Mouse (Mus musculus) liver, adult (tissue): ENCODE data around the gene Taok3.

ENCODE experiments used
- GATA4 ChIP-seq: IDR thresholded peaks from 2 replicates; pipeline ENCODE4 v1.6.1; 2014; ENCODE audit warnings: mild to moderate bottlenecking, low read length; ENCODE audit not compliant: insufficient replicate concordance

Gene Taok3

DNA sequence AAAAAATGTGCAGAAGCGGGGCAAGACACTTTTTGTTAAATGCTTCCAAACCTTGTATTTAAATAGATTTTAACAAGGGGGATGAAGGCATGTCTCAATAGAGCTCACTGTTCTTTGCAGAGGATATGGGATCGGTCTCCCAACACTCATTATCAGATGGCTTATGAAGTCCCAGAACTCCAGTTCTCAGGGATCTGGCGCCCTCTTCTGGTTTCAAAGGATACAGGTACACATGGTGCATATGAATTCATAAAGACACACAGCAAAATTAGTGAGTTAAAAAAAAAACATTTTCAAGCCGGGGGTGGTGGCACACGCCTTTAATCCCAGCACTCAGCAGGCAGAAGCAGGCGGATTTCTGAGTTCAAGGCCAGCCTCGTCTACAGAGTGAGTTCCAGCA lies 6.6 kb upstream of the Taok3 start:
- TF ChIP-seq GATA4 = no peak

DNA sequence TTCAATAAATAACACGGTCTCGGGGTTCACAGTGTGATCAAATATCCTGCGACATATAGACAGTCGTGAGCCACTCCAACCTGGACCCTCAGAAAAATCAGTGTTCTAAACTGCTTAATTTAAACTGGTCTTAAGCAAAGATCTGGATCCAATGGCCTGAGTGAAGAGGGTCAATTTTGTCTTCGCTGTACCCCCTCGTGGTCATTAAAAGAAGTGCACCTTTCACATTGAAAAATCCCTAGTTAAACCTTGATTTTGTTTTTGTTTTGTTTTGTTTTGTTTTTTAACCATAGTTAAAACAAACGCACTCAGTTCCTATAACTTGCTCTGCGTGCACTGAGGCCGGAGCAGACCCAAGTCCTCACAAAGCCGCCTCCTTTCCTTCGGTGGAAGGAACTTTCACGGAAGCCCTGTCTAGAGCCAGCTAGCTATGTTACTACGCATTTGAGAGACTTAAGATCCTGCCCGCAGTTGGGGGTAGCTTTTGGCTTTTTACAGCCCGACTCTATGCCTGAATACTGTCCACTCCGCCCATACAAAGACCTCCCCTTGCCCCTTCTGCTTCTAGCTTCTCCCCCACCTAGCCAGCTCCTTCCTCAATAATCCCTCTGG lies 5.2 kb upstream of the Taok3 start:
- no peak for TF ChIP-seq GATA4

DNA sequence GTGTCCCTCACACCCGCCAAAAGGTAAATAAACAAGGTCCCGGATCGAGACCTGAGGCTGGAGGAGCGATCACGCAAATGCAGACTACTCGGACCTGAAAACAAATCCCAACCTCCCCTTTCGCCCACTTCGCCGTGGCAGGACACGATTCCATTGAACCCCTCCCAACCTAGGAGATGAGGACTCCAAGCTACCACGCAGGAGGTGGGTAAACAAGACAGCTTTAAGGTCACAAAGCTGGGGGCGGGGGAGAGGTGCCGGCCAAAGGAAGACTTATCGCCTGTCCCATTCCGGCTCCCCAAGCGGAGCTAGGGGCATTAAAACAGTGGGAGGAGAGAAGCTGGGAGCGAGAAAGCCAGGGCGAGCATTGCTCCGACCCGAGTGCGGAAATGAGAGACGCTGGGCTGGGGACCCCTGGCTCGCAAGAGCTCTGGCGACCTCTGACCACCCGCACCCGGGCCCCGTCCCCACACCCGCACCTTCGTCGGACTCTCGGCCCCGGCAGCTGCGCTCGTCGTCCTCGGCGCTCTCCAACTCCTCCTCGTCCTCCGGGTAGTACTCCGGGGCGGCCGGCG lies 4.6 kb upstream of the Taok3 start:
- no peak for TF ChIP-seq GATA4

DNA sequence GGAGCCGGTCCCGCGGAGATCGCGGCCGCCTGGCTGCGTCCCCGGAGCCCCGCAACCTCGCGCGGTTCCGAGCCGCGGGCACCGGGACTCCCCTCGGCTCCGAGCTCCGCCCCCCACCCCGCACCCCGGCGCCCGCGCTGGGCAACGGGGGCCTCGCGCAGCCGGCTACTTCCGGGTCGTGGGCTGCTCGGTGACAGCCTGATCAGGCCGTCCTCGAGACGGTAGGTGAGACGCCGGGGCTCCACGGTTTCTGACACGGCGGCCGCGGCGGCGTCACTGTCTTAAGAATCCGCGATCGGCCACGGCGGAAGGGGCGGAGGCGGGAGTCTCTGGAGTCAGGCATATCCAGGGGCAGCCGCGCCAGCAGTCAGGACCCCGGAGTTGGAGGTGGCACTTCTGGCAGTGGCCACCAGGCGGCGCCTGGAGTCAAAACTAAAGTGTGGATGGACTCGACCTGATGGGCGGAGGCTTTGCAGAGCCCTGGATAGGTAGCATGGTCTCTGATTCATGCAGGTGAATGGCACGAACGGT lies 4.0 kb upstream of the Taok3 start, which contains the start of gene Suds3:
Gene Suds3 (minus strand): TSS at position 278 of the 531 bp plus-strand sequence.
- TF ChIP-seq GATA4 = no peak; the same call in 1 of the 2 replicates

DNA sequence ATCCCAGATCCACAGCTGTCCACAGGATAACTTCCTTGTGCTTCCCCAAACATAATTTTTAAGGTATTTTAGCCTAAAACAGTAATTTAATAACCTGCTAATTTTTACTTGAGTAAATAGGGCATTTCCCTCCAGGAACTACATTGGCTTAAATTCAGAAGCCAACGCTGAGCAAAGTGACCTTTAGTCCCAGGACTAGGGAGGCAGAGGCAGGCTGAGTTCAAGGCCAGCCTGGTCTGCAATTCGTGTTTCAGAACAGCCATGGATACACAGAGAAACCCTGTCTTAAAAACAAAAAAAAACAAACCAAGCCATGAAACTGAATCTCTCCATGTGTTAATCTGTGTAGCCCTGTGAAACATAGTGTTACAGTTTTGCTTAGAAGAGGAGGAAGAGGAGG lies 3.3 kb upstream of the Taok3 start:
- no peak for TF ChIP-seq GATA4

DNA sequence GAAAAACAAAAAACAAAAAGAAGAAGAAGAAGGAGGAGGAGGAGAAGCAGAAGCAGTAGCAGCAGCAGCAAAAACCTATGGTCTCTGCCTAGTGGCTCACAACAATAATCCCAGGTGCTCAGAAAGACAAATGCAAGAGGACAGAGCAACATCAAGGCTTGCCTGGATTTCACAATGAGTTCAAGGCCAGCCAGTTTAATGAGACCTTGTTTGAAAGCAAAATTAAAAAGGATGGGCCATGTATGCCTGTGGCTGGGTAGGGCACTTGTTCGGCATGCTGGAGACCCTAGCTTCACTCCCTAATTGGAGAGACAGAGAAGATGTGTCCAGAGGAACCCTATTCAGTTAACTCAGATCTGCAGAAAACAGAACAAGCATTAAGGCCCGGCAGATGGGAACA lies 2.7 kb upstream of the Taok3 start:
- no peak for TF ChIP-seq GATA4

DNA sequence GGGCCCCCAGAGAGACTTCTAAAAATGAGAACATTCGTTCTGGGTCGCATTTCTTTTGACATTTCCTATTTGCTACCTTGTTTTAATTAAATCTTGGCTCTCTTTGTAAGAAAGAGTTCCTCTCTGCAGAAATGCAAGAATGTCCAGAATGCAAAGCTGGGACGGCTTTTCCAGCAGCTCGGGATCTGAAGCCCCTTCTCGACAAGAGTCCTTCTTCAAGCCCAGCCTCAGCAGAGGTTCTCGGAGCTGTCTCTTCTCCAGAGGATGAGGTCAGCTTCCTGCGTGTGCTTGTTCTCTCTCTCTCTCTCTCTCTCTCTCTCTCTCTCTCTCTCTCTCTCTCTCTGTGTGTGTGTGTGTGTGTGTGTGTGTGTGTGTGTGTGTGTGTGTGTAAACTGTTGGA lies 2.2 kb upstream of the Taok3 start:
- TF ChIP-seq GATA4 = no peak

DNA sequence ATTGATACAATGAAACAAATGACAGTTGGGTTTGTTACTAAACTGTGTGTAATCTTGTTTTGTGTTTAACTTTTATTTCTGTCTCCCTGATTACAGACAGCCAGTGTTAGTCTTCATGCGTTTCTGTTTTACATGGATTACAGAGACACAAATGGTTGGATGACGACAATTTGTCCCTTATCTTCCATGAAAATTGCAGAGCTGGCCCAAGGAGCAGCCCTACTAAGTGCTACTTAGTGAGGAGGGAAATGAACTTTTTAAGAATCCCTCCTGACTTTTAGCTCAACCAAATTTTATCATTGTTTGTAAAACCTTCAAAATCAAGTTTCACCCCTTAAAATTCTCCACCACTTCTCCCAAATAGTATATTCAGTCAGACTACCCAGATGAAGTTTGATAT lies 1.7 kb upstream of the Taok3 start:
- no peak for TF ChIP-seq GATA4

DNA sequence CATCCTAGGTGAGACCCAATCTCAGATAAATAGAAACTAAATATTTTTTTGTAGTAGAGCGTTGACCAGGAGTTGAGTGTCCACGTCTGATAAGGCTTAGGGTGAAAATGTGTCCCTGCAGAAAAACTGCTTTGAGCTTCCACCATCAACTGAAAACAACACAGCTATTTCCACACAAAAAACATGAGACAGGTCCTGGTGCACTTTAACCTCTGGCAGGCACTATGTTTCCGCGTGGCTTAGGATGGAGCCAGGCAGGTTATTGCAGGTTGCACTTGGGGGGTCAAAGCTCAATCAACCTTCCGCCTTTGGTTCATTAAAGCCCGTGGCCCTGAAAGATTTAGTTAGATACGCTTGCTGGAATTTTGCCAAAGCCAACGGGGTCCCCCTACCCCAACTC lies 1.1 kb upstream of the Taok3 start:
- peak; percentile 77; the same call in 1 of the 2 replicates for TF ChIP-seq GATA4

DNA sequence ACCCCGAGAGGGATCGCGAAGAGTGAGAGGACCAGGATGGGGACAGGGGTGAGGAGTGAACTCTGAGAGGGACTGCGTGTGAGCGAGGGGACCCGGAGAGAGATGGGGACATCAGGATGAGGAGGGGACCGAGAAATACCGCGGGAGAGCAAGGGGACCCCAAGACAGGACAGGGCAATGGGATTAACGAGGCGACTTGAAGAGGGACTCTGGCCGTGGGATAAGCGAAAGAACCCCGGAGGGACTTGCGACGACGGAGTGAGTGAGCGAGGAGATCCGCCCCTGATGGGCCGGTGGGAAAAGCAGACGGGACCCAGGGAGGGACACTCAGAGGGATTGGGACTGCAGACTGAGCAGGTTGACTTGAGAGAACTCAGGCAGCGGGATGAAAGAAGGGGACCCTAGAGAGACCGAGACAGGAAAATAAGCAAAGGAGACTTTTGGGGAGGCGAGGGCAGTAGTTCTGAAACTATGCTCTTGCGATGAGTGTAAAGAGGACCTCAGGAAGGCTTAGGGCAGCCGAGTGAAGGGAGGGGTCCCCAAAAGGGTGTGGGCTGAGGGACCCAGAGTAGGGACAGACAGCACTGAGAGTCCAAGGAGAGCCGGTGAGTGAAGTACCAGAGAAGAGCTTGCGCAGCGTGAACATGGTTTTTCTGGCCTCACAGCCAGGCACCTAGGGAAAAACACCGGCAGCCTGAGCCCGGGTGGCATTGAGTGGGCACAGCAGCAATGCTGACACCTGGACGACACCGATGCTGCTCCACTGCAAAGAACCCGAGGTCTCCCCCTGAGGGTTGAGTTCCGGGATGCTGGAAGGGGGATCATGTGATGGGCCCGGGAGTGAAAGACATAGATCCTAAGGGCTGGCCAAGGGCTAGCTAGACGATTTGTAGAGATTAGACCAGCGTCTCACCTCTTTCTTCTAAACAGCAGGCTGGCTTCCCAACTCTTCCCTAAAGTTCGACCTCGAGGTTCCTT lies 849 bp downstream of the Taok3 start:
- TF ChIP-seq GATA4 = no peak

DNA sequence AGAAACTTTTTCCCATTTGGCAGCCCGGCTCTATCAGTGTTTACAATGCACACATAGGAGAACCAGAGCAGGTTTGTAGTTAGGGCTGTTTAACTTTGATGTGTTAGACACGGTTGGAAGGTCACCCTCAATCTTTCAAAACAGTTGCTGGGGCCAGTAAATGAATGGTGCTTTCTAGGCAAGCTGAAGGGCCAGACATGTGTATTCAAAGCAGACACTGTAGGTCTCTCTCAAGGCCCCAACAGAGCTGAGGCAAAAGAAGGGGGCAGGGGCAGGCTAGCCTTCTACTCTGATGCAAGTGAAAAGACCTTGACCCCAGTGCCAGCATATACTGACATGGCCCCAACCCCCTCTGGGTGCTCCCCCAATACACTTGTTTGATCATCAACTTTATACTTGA lies 1.7 kb downstream of the Taok3 start:
- TF ChIP-seq GATA4 = no peak

DNA sequence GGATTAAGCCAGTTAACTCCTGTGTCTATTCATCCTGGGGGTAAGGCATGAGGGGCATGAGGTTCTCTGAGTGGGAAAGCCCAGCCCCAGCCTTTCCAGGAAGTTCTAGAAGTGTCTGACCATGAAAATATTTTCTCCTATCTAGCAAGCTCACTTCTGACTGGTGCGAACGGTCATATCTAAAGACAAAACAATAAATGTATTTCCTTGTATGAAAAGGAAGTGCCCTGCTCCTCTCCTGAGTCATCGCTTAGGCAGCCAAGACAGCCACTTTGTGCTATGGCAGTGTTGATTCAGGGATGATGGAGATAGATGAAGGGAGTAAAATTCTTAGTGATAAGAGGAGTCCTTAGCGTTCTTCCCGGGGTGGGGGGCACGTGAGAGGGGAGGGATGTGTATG lies 3.2 kb downstream of the Taok3 start:
- TF ChIP-seq GATA4 = peak; percentile 48; the same call in 1 of the 2 replicates

DNA sequence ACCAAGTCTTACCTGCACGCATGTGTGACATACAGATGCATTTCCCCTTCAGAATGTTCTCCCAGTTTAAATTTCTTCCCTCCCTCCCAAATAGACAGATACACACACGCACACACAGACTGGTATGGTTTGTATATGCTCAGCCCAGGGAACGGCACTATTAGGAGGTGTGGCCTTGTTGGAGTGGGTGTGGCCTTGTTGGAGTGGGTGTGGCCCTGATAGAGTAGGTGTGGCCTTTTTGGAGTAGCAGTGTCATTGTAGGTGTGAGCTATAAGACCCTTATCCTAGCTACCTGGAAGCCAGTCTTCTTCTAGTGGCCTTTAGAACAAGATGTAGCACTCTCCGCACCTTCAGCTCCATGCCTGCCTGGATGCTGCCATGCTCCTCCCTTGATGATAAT lies 3.9 kb downstream of the Taok3 start:
- no peak for TF ChIP-seq GATA4

DNA sequence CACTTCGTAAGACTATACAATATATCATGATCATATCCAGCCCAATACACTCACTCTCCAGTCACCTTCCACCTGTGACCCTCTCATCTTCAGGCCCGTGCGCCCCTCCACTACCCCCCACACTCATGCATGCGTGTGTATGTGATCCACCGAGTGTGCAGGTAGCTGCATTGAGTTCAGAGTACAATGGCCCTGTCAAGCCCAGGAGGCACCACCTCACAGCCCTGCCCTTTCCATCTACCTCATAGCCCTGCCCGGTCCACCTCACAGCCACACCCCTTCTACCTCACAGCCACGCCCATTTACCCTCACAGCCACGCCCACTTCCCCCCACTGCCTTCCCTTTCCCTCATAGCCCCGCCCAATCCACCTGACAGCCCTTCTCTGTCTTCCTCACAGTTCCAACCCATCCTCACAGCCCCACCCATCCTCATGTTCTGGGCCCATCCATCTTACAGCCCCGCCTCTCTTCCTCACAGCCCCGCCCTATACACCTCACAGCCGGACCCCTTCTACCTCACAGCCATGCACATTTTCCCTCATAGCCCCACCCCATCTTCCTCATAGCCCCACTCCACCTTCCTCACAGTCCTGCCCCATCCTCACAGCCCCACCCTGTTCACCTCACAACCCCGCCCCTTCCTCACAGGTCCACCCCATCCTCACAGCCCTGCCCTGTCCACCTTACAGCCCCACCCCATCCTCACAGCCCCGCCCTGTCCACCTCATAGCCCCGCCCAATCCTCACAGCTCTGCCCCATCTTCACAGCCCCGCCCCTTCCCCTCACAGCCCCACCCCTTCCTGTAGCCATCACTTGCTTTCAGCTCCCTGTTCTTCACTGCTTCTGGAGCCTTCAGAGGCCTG lies 5.8 kb downstream of the Taok3 start:
- TF ChIP-seq GATA4 = no peak

DNA sequence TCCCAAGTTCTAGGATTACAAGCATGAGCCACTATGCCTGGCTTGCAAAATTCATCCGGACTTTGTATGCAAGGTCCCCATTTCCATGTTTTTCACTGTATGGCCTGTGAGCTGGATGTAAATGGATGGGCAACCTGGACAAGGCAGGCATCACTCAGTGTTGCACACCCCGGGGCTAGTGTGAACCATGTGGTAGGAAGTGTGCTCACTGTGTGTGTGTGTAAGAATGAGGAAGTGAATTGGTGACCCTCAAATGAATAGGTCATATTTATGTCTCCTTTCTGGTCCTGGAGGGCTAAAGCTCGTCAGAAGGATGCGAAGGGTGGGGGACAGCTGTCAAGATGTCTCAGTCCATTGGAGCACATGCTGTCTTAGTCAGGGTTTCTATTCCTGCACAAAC lies 7.1 kb downstream of the Taok3 start:
- TF ChIP-seq GATA4 = no peak
